Mouse (Mus musculus) G1E (cell line): Measurements from ENCODE around the gene Cnep1r1.

ENCODE experiments used
- CTCF ChIP-seq: IDR thresholded peaks from 2 replicates; pipeline ENCODE4 v1.5.1; 2012; ENCODE audit warnings: low read depth, low read length, inconsistent platforms, mixed read lengths
- GATA1 ChIP-seq: IDR thresholded peaks from 2 replicates; pipeline ENCODE4 v1.6.1; 2012; ENCODE audit warnings: borderline replicate concordance, low read length, inconsistent platforms, mixed read lengths
- POLR2AphosphoS5 ChIP-seq: IDR thresholded peaks from 2 replicates; pipeline ENCODE4 v1.6.1; 2012; ENCODE audit warnings: low read depth, low read length, inconsistent platforms; ENCODE audit not compliant: insufficient replicate concordance
- TAL1 ChIP-seq: conservative IDR thresholded peaks from 2 replicates; pipeline ENCODE4 v1.6.1; 2012; ENCODE audit warnings: low read depth, low read length, inconsistent platforms, mixed read lengths

DNA sequence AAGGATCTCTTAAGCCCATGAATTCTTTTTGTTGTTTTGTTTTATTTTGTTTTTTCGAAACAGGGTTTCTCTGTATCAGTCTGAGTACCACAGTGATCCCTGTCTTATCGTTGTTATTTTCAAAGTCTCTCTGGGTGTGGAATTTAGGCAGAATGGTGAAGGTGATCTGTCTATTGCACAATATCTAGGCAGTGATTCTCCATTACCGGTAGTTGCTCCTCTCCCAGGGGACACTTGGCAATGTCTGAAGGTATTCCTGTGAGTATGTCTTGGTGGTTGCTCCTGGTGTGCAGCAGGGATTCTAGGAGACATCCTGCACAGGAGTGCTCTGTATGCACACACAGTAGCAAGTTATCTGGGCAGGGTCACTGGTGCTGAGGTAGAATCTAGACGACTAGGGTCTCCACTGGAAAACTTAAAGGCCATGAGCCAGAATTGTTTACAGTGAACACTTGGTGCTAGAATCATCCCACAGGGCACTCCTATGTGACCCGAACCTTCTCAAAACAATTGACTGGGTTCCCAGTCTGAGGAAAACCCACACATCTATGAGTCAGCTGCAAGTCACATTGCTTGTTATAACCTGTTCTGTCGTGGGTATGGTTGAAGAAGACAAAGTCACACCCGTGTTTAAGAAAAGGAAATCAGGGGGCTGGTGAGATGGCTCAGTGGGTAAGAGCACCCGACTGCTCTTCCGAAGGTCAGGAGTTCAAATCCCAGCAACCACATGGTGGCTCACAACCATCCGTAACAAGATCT is 41.8 kb downstream of the Cnep1r1 start:
- TF ChIP-seq CTCF (no peak), GATA1 (no peak), TAL1 (no peak), POLR2AphosphoS5 (no peak)
